Mouse (Mus musculus): ENCODE data around the gene Gck. TPM values are rescaled to one million over a fixed set of nuclear protein-coding genes. Genes with fewer than 3 reads are reported as not detected.
"Not testable (repeated sequence)": the region's sequence is repeated elsewhere in the genome, so short reads cannot be mapped to it uniquely, and the experiment has no call there.

Gene Gck
- polyA plus RNA-seq, 1 experiment = 6.4 TPM

DNA sequence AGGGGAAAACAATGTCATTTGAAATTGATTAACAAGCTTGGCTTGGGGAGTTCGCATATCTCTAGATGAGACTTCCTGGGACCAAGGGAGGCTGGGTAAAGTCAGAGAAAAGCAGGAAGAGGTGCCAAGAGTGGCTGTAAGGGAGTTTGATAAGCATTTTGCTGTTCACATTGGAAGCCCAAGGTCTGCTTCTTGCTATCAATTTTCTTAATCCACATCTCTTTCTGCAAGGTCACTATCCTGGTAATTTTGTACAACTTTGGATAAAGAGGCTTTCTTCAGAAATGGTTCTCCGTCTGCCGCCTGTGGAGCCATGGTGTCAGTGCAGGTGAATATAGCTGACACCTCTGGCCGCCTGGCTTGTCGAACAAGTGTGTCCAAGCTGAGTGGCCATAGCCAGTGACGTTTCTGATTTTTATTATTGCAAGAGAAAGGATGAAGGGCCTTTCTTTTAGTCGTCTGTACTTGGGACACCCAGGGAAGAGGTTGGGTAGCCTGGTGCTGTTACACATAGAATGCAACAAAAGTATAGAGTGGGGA, 5.2 kb upstream of the Gck start:
- TF ChIP-seq POLR2A (IDR thresholded peaks at IDR 0.05; ENCODE audit: borderline replicate concordance, extremely low read depth, insufficient read depth, insufficient read length, poor library complexity, severe bottlenecking) (no peak), CTCF (IDR thresholded peaks at IDR 0.05; ENCODE audit: borderline replicate concordance, extremely low read depth, insufficient read depth, insufficient read length) (peak; percentile 47; the same call in 1 of the 2 replicates)
- peak; percentile 73 for DNase-seq (ENCODE audit: low read depth)

DNA sequence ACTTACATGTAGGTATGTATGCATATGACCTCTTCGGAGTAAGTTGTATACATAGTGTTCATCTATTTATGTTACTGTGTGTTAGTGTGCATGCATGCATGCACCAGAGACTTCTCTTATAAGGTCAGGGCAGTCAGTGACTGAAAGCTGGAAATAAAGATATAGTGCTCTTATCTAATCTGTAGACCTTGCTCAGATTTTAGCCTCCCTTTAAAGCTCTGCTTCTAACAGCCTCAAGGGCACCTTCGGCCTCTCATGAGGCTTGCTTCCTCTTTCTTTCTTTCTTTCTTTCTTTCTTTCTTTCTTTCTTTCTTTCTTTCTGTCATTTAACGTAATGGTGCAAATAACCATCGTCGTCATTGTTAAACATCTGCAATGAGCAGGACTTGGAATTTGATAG, 4.6 kb upstream of the Gck start:
- no peak for DNase-seq (ENCODE audit: low read depth)
- no peak for TF ChIP-seq POLR2A (IDR thresholded peaks at IDR 0.05; ENCODE audit: borderline replicate concordance, extremely low read depth, insufficient read depth, insufficient read length, poor library complexity, severe bottlenecking)
- no peak for TF ChIP-seq CTCF (IDR thresholded peaks at IDR 0.05; ENCODE audit: borderline replicate concordance, extremely low read depth, insufficient read depth, insufficient read length)

DNA sequence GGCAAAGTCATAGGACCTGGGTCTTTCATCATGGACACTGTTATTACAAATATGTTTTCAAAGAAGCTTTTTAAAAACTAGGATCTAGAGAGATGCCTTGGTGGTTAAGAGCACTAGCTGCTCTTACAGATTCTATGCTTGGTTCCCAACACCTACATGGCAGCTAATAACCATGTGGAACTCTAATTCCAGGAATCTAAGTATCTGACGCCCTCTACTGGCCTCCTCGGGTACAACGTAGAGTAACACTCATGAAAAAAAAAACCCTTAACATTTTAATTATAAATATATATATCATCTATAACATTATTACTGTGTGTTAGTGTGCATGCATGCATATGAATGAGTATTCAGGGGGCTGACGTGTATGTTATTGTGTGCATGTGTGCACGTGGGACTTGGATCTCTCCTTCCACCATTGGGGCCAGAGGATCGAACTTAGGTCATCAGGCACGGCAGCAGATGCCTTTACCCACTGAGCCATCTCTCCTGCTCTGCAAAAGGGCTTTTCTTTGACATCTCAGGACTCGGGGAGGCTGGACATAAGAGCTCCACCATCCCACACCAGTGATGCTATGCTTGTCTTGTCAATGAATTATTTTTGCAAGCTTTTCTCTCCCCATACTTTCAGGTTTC, 3.4 kb upstream of the Gck start:
- DNase-seq (ENCODE audit: low read depth) = peak; percentile 48
- TF ChIP-seq CTCF (IDR thresholded peaks at IDR 0.05; ENCODE audit: borderline replicate concordance, extremely low read depth, insufficient read depth, insufficient read length) (peak; percentile 24; the same call in 1 of the 2 replicates), POLR2A (IDR thresholded peaks at IDR 0.05; ENCODE audit: borderline replicate concordance, extremely low read depth, insufficient read depth, insufficient read length, poor library complexity, severe bottlenecking) (no peak)

DNA sequence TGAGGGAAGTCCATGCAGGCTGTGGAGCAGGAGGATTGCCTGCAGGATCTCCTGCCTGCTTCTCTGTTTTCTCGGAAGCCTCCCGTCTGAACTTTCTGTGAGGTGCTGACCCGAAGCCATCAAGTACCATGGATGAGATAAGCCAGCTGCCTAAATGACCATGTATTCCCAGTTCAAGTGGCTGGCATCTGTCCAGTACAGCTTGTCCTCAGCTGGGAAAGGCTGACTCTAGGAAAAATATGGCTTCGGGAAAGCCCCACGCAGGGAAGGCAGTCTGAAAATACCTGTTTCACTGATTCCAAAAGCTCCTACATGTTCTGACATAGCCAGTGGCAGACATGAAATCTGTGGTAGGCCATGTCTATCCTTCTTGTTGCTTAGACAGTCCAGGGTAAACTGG, 2.6 kb upstream of the Gck start:
- TF ChIP-seq CTCF (IDR thresholded peaks at IDR 0.05; ENCODE audit: borderline replicate concordance, extremely low read depth, insufficient read depth, insufficient read length) (no peak), POLR2A (IDR thresholded peaks at IDR 0.05; ENCODE audit: borderline replicate concordance, extremely low read depth, insufficient read depth, insufficient read length, poor library complexity, severe bottlenecking) (no peak)
- DNase-seq (ENCODE audit: low read depth) = no peak

DNA sequence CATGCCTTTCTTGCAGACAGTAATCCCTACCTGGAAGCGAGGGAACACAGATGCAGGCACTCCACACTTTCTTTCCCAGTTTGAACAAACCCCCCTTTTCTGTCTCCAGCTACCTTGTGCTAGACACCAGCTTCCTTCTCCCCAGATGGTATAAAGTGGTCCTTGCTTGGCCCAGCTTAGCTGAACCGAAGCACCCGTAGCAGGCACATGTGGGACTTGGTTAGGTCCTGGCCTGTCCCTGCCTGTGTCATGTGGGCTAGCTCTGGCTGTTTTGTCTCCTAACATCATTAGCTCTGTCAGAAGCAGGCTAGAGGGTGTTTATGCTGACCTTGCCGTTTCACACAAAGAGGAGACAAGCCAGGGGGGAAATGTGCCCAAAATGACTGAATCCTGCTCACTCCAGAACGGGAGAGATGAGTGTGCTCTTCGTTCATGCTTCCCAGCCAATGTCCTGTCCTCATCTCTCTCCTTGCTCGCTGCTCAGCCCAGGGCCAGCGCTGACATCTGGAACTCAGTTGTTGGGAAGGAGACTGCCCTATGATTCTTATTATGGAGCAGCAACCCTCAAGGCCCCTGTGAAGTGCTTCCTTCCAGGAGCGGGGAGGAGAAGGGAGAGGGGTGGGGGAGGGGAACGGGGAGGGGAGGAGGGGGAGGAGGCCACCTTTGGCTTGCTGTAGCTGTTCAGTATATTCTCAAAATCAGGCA, 1.2 kb downstream of the Gck start:
- no peak for TF ChIP-seq POLR2A (IDR thresholded peaks at IDR 0.05; ENCODE audit: borderline replicate concordance, extremely low read depth, insufficient read depth, insufficient read length, poor library complexity, severe bottlenecking)
- TF ChIP-seq CTCF (IDR thresholded peaks at IDR 0.05; ENCODE audit: borderline replicate concordance, extremely low read depth, insufficient read depth, insufficient read length) = no peak
- DNase-seq (ENCODE audit: low read depth) = no peak

DNA sequence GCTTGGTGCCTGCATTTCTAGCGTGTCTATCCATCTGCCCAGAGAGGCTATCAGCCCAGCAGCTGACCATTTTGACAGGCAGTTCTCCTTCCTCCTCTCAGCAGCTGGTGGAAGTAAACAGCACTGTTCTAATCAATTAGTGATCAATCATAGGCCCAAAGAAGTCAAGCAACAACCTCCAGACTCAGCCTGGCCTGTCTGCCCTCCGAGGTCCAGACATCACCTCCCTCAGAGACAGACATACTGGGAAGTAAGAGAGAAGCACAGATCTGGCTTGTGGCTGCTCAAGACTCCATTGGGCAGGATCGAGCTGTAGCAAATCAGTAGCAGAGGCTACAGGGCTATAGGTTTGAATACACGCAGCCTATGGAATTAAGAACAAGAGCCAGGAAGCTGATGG, 2.1 kb downstream of the Gck start:
- TF ChIP-seq POLR2A (IDR thresholded peaks at IDR 0.05; ENCODE audit: borderline replicate concordance, extremely low read depth, insufficient read depth, insufficient read length, poor library complexity, severe bottlenecking) (no peak), CTCF (IDR thresholded peaks at IDR 0.05; ENCODE audit: borderline replicate concordance, extremely low read depth, insufficient read depth, insufficient read length) (no peak)
- no peak for DNase-seq (ENCODE audit: low read depth)

DNA sequence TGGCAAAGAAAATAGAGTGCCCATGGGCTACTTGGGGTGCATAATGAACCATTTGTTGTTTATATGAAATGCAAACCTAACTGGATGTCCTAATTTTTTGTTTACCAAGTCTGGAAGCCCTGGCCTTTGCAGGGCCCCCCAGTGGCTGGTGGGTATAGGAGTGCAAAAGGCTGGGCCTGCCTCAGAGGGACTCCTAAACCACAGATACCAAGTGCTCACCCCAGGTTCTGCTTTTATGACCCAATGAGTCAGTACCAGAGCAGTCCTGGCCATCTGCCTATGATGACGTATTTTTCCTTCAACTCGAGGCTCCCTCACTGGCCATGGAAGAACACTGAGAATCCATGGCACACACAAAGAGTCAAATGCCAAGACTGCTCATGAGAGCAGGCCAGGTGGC, 4.8 kb downstream of the Gck start:
- no peak for DNase-seq (ENCODE audit: low read depth)
- TF ChIP-seq CTCF (IDR thresholded peaks at IDR 0.05; ENCODE audit: borderline replicate concordance, extremely low read depth, insufficient read depth, insufficient read length) (no peak), POLR2A (IDR thresholded peaks at IDR 0.05; ENCODE audit: borderline replicate concordance, extremely low read depth, insufficient read depth, insufficient read length, poor library complexity, severe bottlenecking) (no peak)

DNA sequence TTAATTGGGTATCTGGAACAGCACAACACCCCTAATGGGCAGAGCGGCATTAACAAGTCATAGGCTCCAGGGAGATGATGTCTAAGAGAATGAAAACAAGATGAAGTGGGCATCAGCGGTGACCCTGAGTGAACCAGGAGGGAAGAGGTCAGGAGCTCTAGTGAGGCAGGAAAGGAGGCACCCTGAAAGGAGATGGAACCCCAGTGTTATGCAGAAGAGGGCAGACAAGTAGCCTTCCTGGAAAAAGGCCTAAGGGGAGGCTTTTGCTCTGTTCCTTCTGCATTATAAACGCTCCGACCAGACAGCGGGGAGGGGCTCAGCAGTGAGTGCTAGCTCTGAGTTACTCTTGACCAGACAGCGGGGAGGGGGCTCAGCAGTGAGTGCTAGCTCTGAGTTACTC, 6.9 kb downstream of the Gck start:
- DNase-seq (ENCODE audit: low read depth) = no peak
- no peak for TF ChIP-seq CTCF (IDR thresholded peaks at IDR 0.05; ENCODE audit: borderline replicate concordance, extremely low read depth, insufficient read depth, insufficient read length)
- TF ChIP-seq POLR2A (IDR thresholded peaks at IDR 0.05; ENCODE audit: borderline replicate concordance, extremely low read depth, insufficient read depth, insufficient read length, poor library complexity, severe bottlenecking) = no peak

DNA sequence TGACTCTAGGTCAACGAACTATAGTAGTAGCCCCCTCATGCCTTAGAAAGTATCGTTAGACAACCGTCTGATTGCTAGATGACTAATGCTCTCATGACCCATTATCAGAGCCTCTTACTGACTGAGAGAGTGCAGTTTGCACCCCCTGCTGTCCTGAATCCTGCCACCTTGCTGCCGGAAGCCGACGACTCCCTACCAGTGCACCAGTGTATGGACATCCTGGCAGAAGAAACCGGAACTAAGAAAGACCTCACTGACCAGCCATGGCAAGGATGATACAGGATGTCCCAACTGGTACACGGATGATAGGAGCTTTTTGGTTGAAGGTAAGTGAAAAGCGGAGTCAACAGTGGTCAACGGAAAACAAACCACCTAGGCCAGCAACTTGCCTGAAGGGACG, 15.3 kb downstream of the Gck start:
- not testable (repeated sequence) for DNase-seq (ENCODE audit: low read depth)

DNA sequence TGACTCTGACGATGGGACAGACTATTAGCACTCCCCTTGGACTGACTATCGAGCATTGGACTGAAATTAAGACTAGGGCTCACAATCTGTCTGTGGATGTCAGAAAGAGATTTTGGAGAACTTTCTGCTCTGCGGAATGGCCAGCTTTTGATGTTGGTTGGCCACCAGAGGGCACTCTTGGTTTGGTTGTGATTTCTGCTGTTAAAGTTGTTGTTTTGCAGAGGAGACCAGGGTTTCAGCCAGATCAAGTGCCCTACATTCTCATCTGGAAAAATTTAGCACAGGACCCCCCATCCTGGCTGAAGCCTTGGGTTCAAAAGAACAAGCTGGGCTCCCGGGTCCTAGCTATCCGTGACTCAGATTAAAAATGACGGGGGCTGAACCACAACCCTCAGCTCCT, 17.9 kb downstream of the Gck start:
- peak; percentile 17; the same call in 1 of the 2 replicates for TF ChIP-seq CTCF (IDR thresholded peaks at IDR 0.05; ENCODE audit: borderline replicate concordance, extremely low read depth, insufficient read depth, insufficient read length)
- DNase-seq (ENCODE audit: low read depth) = not testable (repeated sequence)

DNA sequence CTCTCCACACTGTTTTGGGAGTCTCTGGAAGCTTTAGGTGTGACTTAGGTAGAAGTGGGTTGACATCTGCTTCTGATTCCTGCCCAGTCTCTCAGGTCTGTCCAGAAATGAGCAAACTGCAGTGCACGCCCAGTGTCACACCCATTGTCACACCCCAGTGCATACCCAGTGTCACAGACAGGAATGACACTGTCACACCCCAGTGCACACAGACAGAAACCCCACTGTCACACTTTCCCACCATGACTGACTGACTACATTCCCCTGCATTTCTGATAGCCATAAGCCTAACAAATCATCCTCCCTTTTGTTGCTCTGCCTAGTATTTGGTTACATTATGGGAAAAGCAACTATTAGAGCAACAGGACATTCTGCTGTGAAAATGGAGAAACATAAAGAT, 19.3 kb downstream of the Gck start:
- DNase-seq (ENCODE audit: low read depth) = no peak
- TF ChIP-seq POLR2A (IDR thresholded peaks at IDR 0.05; ENCODE audit: borderline replicate concordance, extremely low read depth, insufficient read depth, insufficient read length, poor library complexity, severe bottlenecking) = no peak
- no peak for TF ChIP-seq CTCF (IDR thresholded peaks at IDR 0.05; ENCODE audit: borderline replicate concordance, extremely low read depth, insufficient read depth, insufficient read length)

DNA sequence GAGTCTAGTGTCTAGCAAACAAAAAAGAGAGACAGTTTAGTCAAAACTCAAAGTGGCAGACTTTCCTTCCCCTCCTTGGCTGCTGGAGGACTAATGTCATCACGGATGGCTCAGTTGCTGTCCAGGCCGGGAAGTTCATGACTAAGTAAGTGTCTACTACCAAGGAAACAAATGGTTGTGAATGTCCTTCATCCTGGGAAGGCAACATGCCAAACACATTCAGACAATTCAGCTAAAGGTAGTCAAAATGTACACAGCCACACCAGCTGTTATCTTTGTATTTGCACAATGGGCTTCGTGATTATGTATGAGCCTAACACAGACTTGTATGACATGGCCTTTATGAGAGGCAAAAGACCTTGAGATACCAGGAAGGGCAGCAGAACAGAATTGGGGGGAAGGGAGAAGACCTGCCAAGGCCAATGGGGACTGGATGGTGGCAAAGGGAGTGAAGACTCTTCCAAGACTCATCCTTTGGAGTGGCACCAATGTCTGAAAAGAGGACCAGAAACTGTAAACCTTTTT, 23.1 kb downstream of the Gck start:
- TF ChIP-seq CTCF (IDR thresholded peaks at IDR 0.05; ENCODE audit: borderline replicate concordance, extremely low read depth, insufficient read depth, insufficient read length) = no peak
- no peak for TF ChIP-seq POLR2A (IDR thresholded peaks at IDR 0.05; ENCODE audit: borderline replicate concordance, extremely low read depth, insufficient read depth, insufficient read length, poor library complexity, severe bottlenecking)

More for the DNA sequence above, 23.1 kb downstream of the Gck start:
- no peak for DNase-seq (ENCODE audit: low read depth)

Data from brain, embryonic 14.5 days (tissue).